Mouse (Mus musculus) intestine, postnatal 0 days (tissue): ENCODE measurements around the gene Syne4. TPM values are rescaled to one million over a fixed set of nuclear protein-coding genes. Genes with fewer than 3 reads are reported as not detected.

Experiments used
- ATAC-seq: fragments of 200-750 bp; cut with Nextera tagmentation; 2 replicates; pipeline ENCODE4 v1.8.0; 2017; ENCODE audit warnings: mild to moderate bottlenecking, moderate TSS enrichment, moderate library complexity
- H3K27ac ChIP-seq: fragments of 300-500 bp; sonication (generic); 2 replicates; pipeline ENCODE4 v1.5.1; 2014; ENCODE audit warnings: mild to moderate bottlenecking, low read depth, low read length, moderate library complexity
- H3K27me3 ChIP-seq: fragments of 300-500 bp; sonication (generic); replicated peaks from 2 replicates; pipeline ENCODE4 v1.6.1; 2014; ENCODE audit warnings: low read length, mixed read lengths; ENCODE audit not compliant: control insufficient read depth, insufficient read depth
- H3K36me3 ChIP-seq: fragments of 300-500 bp; sonication (generic); 2 replicates; pipeline ENCODE4 v1.6.1; 2014; ENCODE audit warnings: mild to moderate bottlenecking, moderate library complexity; ENCODE audit not compliant: control insufficient read depth, insufficient read depth
- H3K4me1 ChIP-seq: fragments of 300-500 bp; sonication (generic); replicated peaks from 2 replicates; pipeline ENCODE4 v1.6.1; 2014; ENCODE audit warnings: antibody characterized with exemption, low read length, mixed read lengths; ENCODE audit not compliant: control insufficient read depth, insufficient read depth
- H3K4me2 ChIP-seq: fragments of 300-500 bp; sonication (generic); replicated peaks from 2 replicates; pipeline ENCODE4 v1.6.1; 2014; ENCODE audit warnings: low read depth, mild to moderate bottlenecking, moderate library complexity
- H3K4me3 ChIP-seq: fragments of 300-500 bp; sonication (generic); 2 replicates; pipeline ENCODE4 v1.5.1; 2014; ENCODE audit warnings: low read depth, low read length
- H3K9ac ChIP-seq: fragments of 300-500 bp; sonication (generic); 2 replicates; pipeline ENCODE4 v1.6.1; 2014; ENCODE audit warnings: mild to moderate bottlenecking, low read depth, low read length
- H3K9me3 ChIP-seq: fragments of 300-500 bp; sonication (generic); 2 replicates; pipeline ENCODE4 v1.6.1; 2016; ENCODE audit warnings: mixed run types; ENCODE audit not compliant: control insufficient read depth
- CTCF ChIP-seq: sonication (generic); IDR thresholded peaks from 2 replicates; pipeline ENCODE4 v1.5.1; 2016; ENCODE audit warnings: low read depth, mild to moderate bottlenecking, control low read depth, antibody characterized with exemption, moderate library complexity
- WGBS: fragments of 180-500 bp; shearing (Covaris S2); extraction: QIAGEN DNeasy Blood & Tissue Kit; methylation state at CpG from one replicate; pipeline ENCODE4 v1.1.7; 2014; 5-methylcytosine and 5-hydroxymethylcytosine counted together
- polyA plus RNA-seq: library from polyadenylated mRNA; unstranded; fragments of >200 nt; fragmentation: Nextera tagmentation; extraction: Ambion mirVana; gene quantifications from 2 replicates; pipeline ENCODE4 v1.2.1, GENCODE M21; 2015

The Syne4 gene
- polyA plus RNA-seq, 1 experiment from 2014 or later = 12.5 TPM

GRCm38 (mm10) chr7:30323795-30324194 is 9.2 kb downstream of the Syne4 start, which contains the start of gene Sdhaf1:
Sdhaf1 (minus strand) TSS chr7:30323895.
- no peak for ATAC-seq
- no peaks in the 10 kb centered on the region for H3K9me3 ChIP-seq
- peak within 1 kb of the TSS; percentile 76 for H3K4me3 ChIP-seq
- peak within 1 kb of the TSS; percentile 90 for H3K27ac ChIP-seq
- no peaks in the 10 kb centered on the region; the same call in 1 of the 2 replicates for H3K4me1 ChIP-seq
- no peak for TF ChIP-seq CTCF
- H3K27me3 ChIP-seq = no peaks in the 10 kb centered on the region
- peak within 1 kb of the TSS; percentile 46; the same call in 1 of the 2 replicates for H3K9ac ChIP-seq
- H3K4me2 ChIP-seq = peak within 1 kb of the TSS; percentile 96
- WGBS = 83% methylated on average over 3 of the region's 3 CpGs
- H3K36me3 ChIP-seq = no peaks in the 10 kb centered on the region

DNA sequence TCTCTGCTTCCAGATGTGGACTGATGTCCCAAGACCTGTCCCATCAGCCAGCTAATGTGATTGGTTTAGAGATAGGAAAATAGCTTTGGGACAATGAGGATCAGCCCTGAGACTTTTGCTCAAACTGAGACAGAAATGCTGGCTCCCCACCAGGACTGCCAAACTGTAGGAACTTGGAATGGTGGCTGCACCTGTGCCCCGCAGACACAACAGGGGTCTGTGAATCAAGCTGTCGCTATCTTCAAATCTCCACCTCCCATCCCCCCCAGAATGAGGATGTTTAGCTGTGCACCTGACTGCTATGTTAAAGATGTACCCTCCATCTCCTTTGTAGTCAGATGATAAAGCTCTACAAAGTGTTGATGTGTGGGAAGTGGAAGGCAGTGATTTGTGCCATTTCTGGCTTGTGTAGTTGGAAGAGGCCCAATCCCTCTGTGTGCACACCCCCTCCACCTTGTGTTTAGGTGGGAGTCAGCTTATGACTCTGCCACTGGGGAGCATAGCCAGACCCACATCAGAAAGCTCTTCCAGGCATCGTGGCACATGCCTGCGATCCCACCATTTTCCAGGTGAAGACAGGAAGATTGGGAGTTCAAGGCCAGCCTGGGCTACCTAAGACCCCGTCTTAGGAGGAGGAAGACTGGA is 9.8 kb downstream of the Syne4 start:
- ATAC-seq = no peak
- Histone ChIP-seq H3K27ac (no peak overlapping the region), H3K36me3 (no peaks in the 10 kb centered on the region), H3K9me3 (no peaks in the 10 kb centered on the region), H3K27me3 (no peaks in the 10 kb centered on the region), H3K4me1 (no peaks in the 10 kb centered on the region; the same call in 1 of the 2 replicates), H3K4me2 (no peak overlapping the region), H3K4me3 (no peak overlapping the region), H3K9ac (no peak overlapping the region)
- no peak for TF ChIP-seq CTCF
- WGBS = 90% methylated on average over 5 of the region's 5 CpGs

GRCm38 (mm10) chr7:30325364-30325763 is 10.8 kb downstream of the Syne4 start:
- no peak overlapping the region for H3K4me2 ChIP-seq
- H3K27ac ChIP-seq = no peak overlapping the region
- no peak overlapping the region for H3K9ac ChIP-seq
- WGBS = 45% methylated on average over 2 of the region's 2 CpGs
- H3K4me1 ChIP-seq = no peaks in the 10 kb centered on the region; the same call in 1 of the 2 replicates
- H3K36me3 ChIP-seq = no peaks in the 10 kb centered on the region
- no peak for ATAC-seq
- peak; percentile 79 for TF ChIP-seq CTCF
- no peaks in the 10 kb centered on the region for H3K9me3 ChIP-seq
- H3K4me3 ChIP-seq = no peak overlapping the region
- no peaks in the 10 kb centered on the region for H3K27me3 ChIP-seq

- Histone ChIP-seq H3K36me3 (no peaks in the 10 kb centered on the region), H3K9ac (no peak overlapping the region), H3K4me2 (no peak overlapping the region), H3K27me3 (peaks cover 7% of the 10 kb centered on the region; the same call in 1 of the 2 replicates), H3K27ac (no peak overlapping the region), H3K4me3 (no peak overlapping the region), H3K9me3 (no peaks in the 10 kb centered on the region), H3K4me1 (no peaks in the 10 kb centered on the region; the same call in 1 of the 2 replicates)
- TF ChIP-seq CTCF = no peak
- no peak for ATAC-seq
These were observed 11.8 kb downstream of the Syne4 start for GRCm38 (mm10) chr7:30326427-30326826.

- Histone ChIP-seq H3K4me2 (no peak overlapping the region), H3K36me3 (no peaks in the 10 kb centered on the region), H3K27ac (no peak overlapping the region), H3K9ac (no peak overlapping the region), H3K9me3 (no peaks in the 10 kb centered on the region), H3K27me3 (peaks cover 11% of the 10 kb centered on the region; the same call in 1 of the 2 replicates), H3K4me1 (no peaks in the 10 kb centered on the region; the same call in 1 of the 2 replicates), H3K4me3 (no peak overlapping the region)
- ATAC-seq = no peak
- TF ChIP-seq CTCF = no peak
- 63% methylated on average over 15 of the region's 15 CpGs for WGBS
These were observed 12.5 kb downstream of the Syne4 start for GRCm38 (mm10) chr7:30327140-30327539.

GRCm38 (mm10) chr7:30328379-30328778 is 13.8 kb downstream of the Syne4 start:
- whole genome bisulfite sequencing = 56% methylated on average over 10 of the region's 10 CpGs
- ATAC-seq = no peak

More at GRCm38 (mm10) chr7:30328379-30328778, 13.8 kb downstream of the Syne4 start:
- H3K4me1 ChIP-seq = no peaks in the 10 kb centered on the region
- no peak for TF ChIP-seq CTCF
- H3K9me3 ChIP-seq = no peaks in the 10 kb centered on the region
- no peak overlapping the region for H3K4me3 ChIP-seq
- no peaks in the 10 kb centered on the region for H3K36me3 ChIP-seq
- H3K4me2 ChIP-seq = no peak overlapping the region
- H3K9ac ChIP-seq = no peak overlapping the region
- no peak overlapping the region for H3K27ac ChIP-seq
- peaks cover 11% of the 10 kb centered on the region; the same call in 1 of the 2 replicates for H3K27me3 ChIP-seq
